Mouse (Mus musculus) CH12.LX (cell line): ENCODE data around the gene She. TPM values are rescaled to one million over a fixed set of nuclear protein-coding genes. Genes with fewer than 3 reads are reported as not detected.

Experiments used
- DNase-seq: peaks from one replicate; pipeline ENCODE4 v3.0.0-alpha.2; 2013; ENCODE audit errors: extremely low read depth
- H3K27ac ChIP-seq: 2 replicates; pipeline ENCODE4 v1.5.1; 2012; ENCODE audit warnings: low read depth, mild to moderate bottlenecking, control low read depth, moderate library complexity; ENCODE audit not compliant: insufficient read depth
- H3K27me3 ChIP-seq: replicated peaks from 2 replicates; pipeline ENCODE3; 2012; ENCODE audit warnings: inconsistent platforms
- H3K36me3 ChIP-seq, 2 experiments: replicated peaks in 1 of 2; 2 replicates each; pipeline versions ENCODE3 to v1.6.1; 2012; ENCODE audit warnings: inconsistent platforms in 1 of 2, low read length in 1 of 2, mild to moderate bottlenecking in 1 of 2, mixed read lengths in 1 of 2, moderate library complexity in 1 of 2; ENCODE audit not compliant: control insufficient read depth in 1 of 2, insufficient read depth in 1 of 2
- H3K4me1 ChIP-seq, 2 experiments: 2 replicates each; pipeline ENCODE4 v1.6.1; 2012; ENCODE audit warnings: inconsistent platforms in 1 of 2, moderate library complexity in 1 of 2; ENCODE audit not compliant: insufficient read depth in 2 of 2, control insufficient read depth in 1 of 2
- H3K4me2 ChIP-seq: 2 replicates; pipeline ENCODE4 v1.6.1; 2012; ENCODE audit warnings: low read depth, mild to moderate bottlenecking, control low read depth; ENCODE audit not compliant: poor library complexity, insufficient read depth, severe bottlenecking
- H3K4me3 ChIP-seq, 3 experiments: fragments of 150-350 bp in 1 of 3; sonication (generic) in 1 of 3; replicated peaks in 1 of 3; 2 replicates each; pipeline versions ENCODE3 to v1.5.1; 2011 to 2012; ENCODE audit warnings: low read depth in 2 of 3, low read length in 2 of 3, mild to moderate bottlenecking in 2 of 3, moderate library complexity in 2 of 3, control low read depth in 1 of 3, improper control_type of control experiment in 1 of 3, inconsistent platforms in 1 of 3, mixed read lengths in 1 of 3; ENCODE audit not compliant: poor library complexity in 1 of 3
- H3K79me2 ChIP-seq: replicated peaks from 2 replicates; pipeline ENCODE4 v1.6.1; 2012; ENCODE audit warnings: mild to moderate bottlenecking, moderate library complexity; ENCODE audit not compliant: control insufficient read depth, poor library complexity, insufficient read depth, severe bottlenecking; ENCODE audit errors: extremely low read depth
- H3K9ac ChIP-seq: 2 replicates; pipeline ENCODE4 v1.6.1; 2012; ENCODE audit warnings: low read depth, mild to moderate bottlenecking, control low read depth, moderate library complexity; ENCODE audit not compliant: insufficient read depth
- H3K9me3 ChIP-seq: replicated peaks from 2 replicates; pipeline ENCODE3; 2012; ENCODE audit warnings: low read length, inconsistent platforms, mixed read lengths
- BHLHE40 ChIP-seq: IDR thresholded peaks from 2 replicates; pipeline ENCODE4 v1.6.1; 2011; ENCODE audit warnings: mild to moderate bottlenecking, low read depth, low read length, improper control_type of control experiment
- CHD1 ChIP-seq: IDR thresholded peaks from 2 replicates; pipeline ENCODE4 v1.6.1; 2012; ENCODE audit warnings: low read depth, low read length, improper control_type of control experiment, inconsistent platforms
- CTCF ChIP-seq, 2 experiments: IDR thresholded peaks in 1 of 2; conservative IDR thresholded peaks in 1 of 2; 2 replicates each; pipeline ENCODE4 v1.5.1; 2011 to 2012; ENCODE audit warnings: low read depth in 2 of 2, low read length in 2 of 2, improper control_type of control experiment in 1 of 2, inconsistent platforms in 1 of 2, mild to moderate bottlenecking in 1 of 2, moderate library complexity in 1 of 2
- E2F4 ChIP-seq: IDR thresholded peaks from 2 replicates; pipeline ENCODE4 v1.6.1; 2011; ENCODE audit warnings: low read depth, low read length, improper control_type of control experiment; ENCODE audit not compliant: insufficient replicate concordance
- ETS1 ChIP-seq: conservative IDR thresholded peaks from 2 replicates; pipeline ENCODE4 v1.6.1; 2012; ENCODE audit warnings: low read depth, mild to moderate bottlenecking, inconsistent platforms, low read length, improper control_type of control experiment, moderate library complexity
- GABPA ChIP-seq: IDR thresholded peaks from 2 replicates; pipeline ENCODE4 v1.6.1; 2012; ENCODE audit warnings: low read depth, low read length, improper control_type of control experiment, inconsistent platforms; ENCODE audit not compliant: insufficient replicate concordance
- IRF4 ChIP-seq: IDR thresholded peaks from 2 replicates; pipeline ENCODE4 v1.6.1; 2014; ENCODE audit warnings: low read depth, mild to moderate bottlenecking, inconsistent platforms, low read length, improper control_type of control experiment
- MEF2A ChIP-seq: IDR thresholded peaks from 2 replicates; pipeline ENCODE4 v1.6.1; 2014; ENCODE audit warnings: low read depth, mild to moderate bottlenecking, inconsistent platforms, low read length, improper control_type of control experiment, borderline replicate concordance
- MXI1 ChIP-seq: IDR thresholded peaks from 2 replicates; pipeline ENCODE4 v1.6.1; 2011; ENCODE audit warnings: mild to moderate bottlenecking, low read depth, low read length, improper control_type of control experiment
- MYC ChIP-seq: IDR thresholded peaks from 2 replicates; pipeline ENCODE4 v1.6.1; 2011; ENCODE audit warnings: low read depth, mild to moderate bottlenecking, improper control_type of control experiment, low read length
- NELFE ChIP-seq: IDR thresholded peaks from 2 replicates; pipeline ENCODE4 v1.6.1; 2011; ENCODE audit warnings: low read depth, low read length, improper control_type of control experiment
- PAX5 ChIP-seq: IDR thresholded peaks from 2 replicates; pipeline ENCODE4 v1.6.1; 2012; ENCODE audit warnings: low read length, inconsistent platforms, mixed read lengths
- POLR2AphosphoS2 ChIP-seq: IDR thresholded peaks from 2 replicates; pipeline ENCODE4 v1.6.1; 2011; ENCODE audit warnings: low read depth, low read length, improper control_type of control experiment
- SIN3A ChIP-seq: IDR thresholded peaks from 2 replicates; pipeline ENCODE4 v1.6.1; 2012; ENCODE audit warnings: low read length, improper control_type of control experiment, inconsistent platforms
- UBTF ChIP-seq: IDR thresholded peaks from 2 replicates; pipeline ENCODE4 v1.6.1; 2012; ENCODE audit warnings: low read depth, mild to moderate bottlenecking, inconsistent platforms, low read length, improper control_type of control experiment, moderate library complexity
- USF2 ChIP-seq: conservative IDR thresholded peaks from 2 replicates; pipeline ENCODE4 v1.6.1; 2011; ENCODE audit warnings: low read depth, low read length, improper control_type of control experiment
- ZMIZ1 ChIP-seq: IDR thresholded peaks from 2 replicates; pipeline ENCODE4 v1.6.1; 2012; ENCODE audit warnings: low read depth, mild to moderate bottlenecking, inconsistent platforms, low read length, improper control_type of control experiment
- dilution Hi-C: fragments of 300-500 bp; cut with MboI; formaldehyde crosslinking; loops from 2 replicates; pipeline ENCODE4 v1.14.3; 2020; ENCODE audit warnings: low sequenced_read_pairs; ENCODE audit not compliant: extremely low pct_unique_long_range_greater_than_20kb, extremely low pct_ligation_motif_present
- in situ Hi-C: fragments of 300-500 bp; cut with MboI; formaldehyde crosslinking; loops from 3 replicates; pipeline ENCODE4 v1.14.3; 2019; ENCODE audit warnings: low sequenced_read_pairs, low pct_ligation_motif_present, low pct_unique_long_range_greater_than_20kb, mixed read lengths
- polyA plus RNA-seq: library from polyadenylated mRNA; unstranded; fragments of >175 nt; gene quantifications from 2 replicates; pipeline ENCODE4 v1.2.1, GENCODE M21; 2012; ENCODE audit warnings: low read depth; ENCODE audit not compliant: insufficient read length
- total RNA-seq, 2 experiments: library from RNA; depleted of rRNA; stranded (reverse); fragments of 300-350 nt in 1 of 2; fragments of >200 nt in 1 of 2; gene quantifications; 2 replicates each; pipeline ENCODE4 v1.2.3; 2012 to 2014

Gene She
- total and polyA plus RNA-seq, 3 experiments, result not detected

GRCm38 (mm10) chr3:89897204-89897796 is 66.1 kb downstream of the She start:
- Histone ChIP-seq H3K27me3 (no peaks in the 10 kb centered on the region), H3K36me3 (peaks cover 0 to 11% of the 10 kb centered on the region in 2 experiments), H3K9me3 (peaks cover 16% of the 10 kb centered on the region), H3K27ac (no peak overlapping the region), H3K4me3 (no peak overlapping the region), H3K9ac (no peak overlapping the region), H3K4me1 (peaks cover 10 to 33% of the 10 kb centered on the region in 2 experiments), H3K4me2 (no peak overlapping the region), H3K79me2 (no peaks in the 10 kb centered on the region; the same call in 1 of the 2 replicates)
- in situ Hi-C loops (no loop called here), dilution Hi-C loops (no loop called here)
- no peak for TF ChIP-seq GABPA
- TF ChIP-seq NELFE, result no peak
- no peak for TF ChIP-seq USF2
- no peak for TF ChIP-seq POLR2AphosphoS2
- no peak for TF ChIP-seq E2F4
- no peak for TF ChIP-seq ETS1
- no peak for TF ChIP-seq ZMIZ1
- TF ChIP-seq CHD1, result no peak
- TF ChIP-seq MXI1, result no peak
- no peak for TF ChIP-seq PAX5
- TF ChIP-seq BHLHE40, result no peak
- no peak for TF ChIP-seq MYC
- DNase-seq, result no peak

GRCm38 (mm10) chr3:89898011-89898410 is 66.8 kb downstream of the She start:
- peaks cover 12 to 28% of the 10 kb centered on the region in 2 experiments for H3K4me1 ChIP-seq
- H3K9me3 ChIP-seq, result peaks cover 11% of the 10 kb centered on the region
- no peak overlapping the region for H3K27ac ChIP-seq
- H3K4me2 ChIP-seq, result no peak overlapping the region
- H3K79me2 ChIP-seq, result no peaks in the 10 kb centered on the region; the same call in 1 of the 2 replicates
- H3K27me3 ChIP-seq, result no peaks in the 10 kb centered on the region
- TF ChIP-seq IRF4 (no peak), CTCF (conservative IDR thresholded peaks at IDR 0.05 in 1 of 2, IDR thresholded peaks at IDR 0.05 in 1 of 2; ENCODE audit: low read depth in 2 of 2, low read length in 2 of 2) (no peak), MXI1 (no peak), SIN3A (no peak), MEF2A (no peak), MYC (no peak), UBTF (no peak)
- peaks cover 0 to 8% of the 10 kb centered on the region in 2 experiments for H3K36me3 ChIP-seq
- H3K9ac ChIP-seq, result no peak overlapping the region
- no peak overlapping the region for H3K4me3 ChIP-seq
- DNase-seq, result no peak
- dilution Hi-C loops (no loop called here), in situ Hi-C loops (no loop called here)
